Mouse (Mus musculus) CD8-positive naive resting alpha-beta T cell, adult 2 months (primary cell): ENCODE measurements at regions not wholly inside any gene's neighbourhood (a gene's known extent, or its start where the extent isn't known, plus 50 kb on each side); places are given as distances from the start of the nearest gene placed in this dataset.

Experiments used
- DNase-seq, 2 experiments: peaks; one replicate each; pipeline ENCODE4 v3.0.0; 2022; ENCODE audit warnings: low read depth in 2 of 2, low spot score in 2 of 2

DNA sequence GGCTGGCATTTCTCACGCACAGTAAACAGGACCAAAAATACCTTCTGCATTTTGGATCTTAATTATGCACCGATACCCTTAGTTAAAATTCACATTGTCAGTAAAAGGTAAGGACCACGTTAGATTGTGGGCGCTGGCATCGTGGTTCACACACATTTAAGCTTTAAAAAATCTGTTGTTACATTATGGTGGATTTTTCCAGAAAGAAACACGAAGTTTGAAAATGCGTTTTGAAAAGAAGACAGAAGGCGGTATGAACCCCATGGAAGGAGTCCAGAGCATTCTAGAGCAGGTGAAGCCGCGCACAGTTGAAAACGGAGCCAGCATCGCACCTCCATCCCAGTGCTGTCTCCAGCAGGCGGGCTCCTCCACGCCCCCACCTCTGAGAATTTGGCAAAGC lies 94.6 kb upstream of the Zfp64 start:
- no peak for DNase-seq

DNA sequence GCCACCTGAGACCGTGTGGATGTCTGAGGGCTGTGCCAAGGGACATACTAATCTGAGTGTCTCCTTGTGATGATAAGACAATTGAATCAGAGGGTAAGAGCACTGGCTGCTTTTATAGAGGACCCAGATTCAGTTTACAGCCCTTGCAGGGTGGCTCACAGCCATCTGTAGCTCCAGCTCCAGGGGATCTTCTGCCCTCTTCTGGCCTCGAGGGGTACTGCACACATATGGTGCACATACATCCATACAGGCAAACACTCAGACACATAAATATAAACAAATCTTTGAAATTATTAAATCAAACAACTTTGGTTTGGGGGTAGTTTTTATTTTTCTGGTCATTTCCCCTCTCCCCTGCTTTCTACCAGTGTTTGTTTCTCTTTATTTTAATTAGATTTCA lies 86.4 kb upstream of the Zfp64 start:
- DNase-seq, result no peak

DNA sequence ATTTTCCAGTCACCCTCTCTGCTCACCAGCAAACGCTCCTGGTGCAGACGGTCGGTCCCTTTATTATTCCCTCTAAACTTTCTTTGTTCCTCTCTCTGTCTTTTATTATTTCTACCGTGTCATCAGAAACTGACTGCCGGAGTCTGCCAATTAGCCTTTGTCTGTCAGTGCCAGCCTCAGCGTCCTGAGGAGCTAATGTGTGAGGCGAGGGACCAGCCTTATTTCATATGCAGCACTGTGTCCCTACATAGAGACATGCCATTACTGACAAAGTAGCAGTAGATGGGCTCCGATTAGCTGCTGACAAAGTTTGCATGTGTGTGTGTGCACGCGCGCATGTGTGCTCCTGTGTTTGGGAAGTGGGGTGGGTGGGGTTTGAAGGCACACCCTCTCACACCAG lies 82.6 kb upstream of the Zfp64 start:
- DNase-seq, result no peak

DNA sequence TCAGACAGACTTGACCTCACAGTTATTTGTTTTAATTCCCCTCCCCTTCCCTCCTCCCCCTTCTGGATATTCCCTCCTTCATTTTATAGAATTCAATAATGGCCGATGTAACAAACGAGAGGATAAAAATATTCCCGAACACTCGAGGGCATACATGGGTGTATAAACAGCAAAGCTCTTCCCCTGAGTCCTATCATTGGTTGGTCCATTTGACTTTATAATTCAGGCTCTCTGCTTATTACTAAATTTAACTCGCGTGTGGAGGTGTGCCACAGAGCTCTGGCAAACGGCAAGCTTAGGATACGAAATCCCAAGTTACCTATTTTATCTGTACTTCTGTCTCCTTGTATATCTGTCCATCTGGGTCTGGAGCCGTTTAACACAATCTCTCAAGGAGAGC lies 82.1 kb upstream of the Zfp64 start:
- no peak for DNase-seq

- no peak for DNase-seq
These were observed 79.9 kb upstream of the Zfp64 start for GRCm38 (mm10) chr2:169035315-169035714.

- no peak for DNase-seq
These were observed 78.6 kb upstream of the Zfp64 start for GRCm38 (mm10) chr2:169033997-169034396.

- DNase-seq, result no peak
These were observed 77.8 kb upstream of the Zfp64 start for GRCm38 (mm10) chr2:169033181-169033580.

DNA sequence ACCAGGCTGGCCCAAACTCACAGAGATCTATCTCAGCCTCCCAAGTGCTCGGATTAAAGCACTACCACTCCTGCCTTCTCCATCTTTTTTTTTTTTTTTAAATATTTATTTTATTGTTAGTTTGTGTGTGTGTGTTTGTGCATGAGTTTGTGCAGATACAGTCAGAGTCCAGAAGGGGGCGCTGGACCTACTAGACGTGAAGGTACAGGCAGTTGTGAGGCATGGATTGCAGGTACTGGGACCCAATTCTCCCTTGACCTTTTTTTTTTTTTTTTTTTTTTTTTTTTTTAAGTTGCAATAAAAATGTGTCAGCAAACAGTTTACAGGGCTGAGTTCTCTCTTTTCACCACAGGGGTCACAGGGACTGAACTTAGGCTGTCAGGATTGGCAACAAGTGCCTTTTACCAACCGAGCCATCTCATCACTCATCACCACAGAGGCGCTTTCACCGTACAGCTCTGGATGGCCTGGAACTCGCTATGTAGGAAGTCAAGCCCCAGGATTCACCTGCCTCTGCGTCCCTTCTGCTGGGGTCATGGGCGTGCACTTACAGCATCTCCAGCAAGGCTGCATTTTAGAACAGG lies 73.2 kb upstream of the Zfp64 start:
- no peak for DNase-seq

DNA sequence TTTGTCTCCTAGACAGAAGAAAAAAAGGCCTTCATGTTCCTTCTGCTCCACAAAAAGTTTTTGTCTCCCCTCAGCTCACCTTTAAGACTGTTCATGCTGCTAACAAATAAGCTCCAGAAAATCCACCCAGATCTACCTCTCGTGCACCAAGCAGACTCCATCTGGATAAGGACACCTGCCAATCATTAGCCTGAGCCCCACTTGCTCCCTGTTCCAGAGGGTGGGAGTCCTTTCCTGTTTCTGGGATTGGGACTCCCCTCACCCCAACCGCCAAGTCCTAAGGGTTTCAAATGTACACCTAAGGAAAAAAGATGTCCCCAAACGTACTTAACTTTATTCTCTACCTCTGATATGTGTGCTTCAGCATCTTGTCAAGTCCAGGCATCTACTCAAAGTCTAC lies 63.6 kb upstream of the Zfp64 start:
- no peak for DNase-seq

- no peak for DNase-seq
These were observed 54.9 kb upstream of the Zfp64 start for GRCm38 (mm10) chr2:169010271-169010670.

GRCm38 (mm10) chr2:169008756-169009155 lies 53.4 kb upstream of the Zfp64 start:
- DNase-seq, result no peak

- DNase-seq, result no peak
These were observed 52.9 kb upstream of the Zfp64 start for GRCm38 (mm10) chr2:169008333-169008732.

GRCm38 (mm10) chr2:169006549-169006948 lies 51.2 kb upstream of the Zfp64 start:
- DNase-seq, result no peak

- no peak for DNase-seq
These were observed 50.4 kb upstream of the Zfp64 start for GRCm38 (mm10) chr2:169005810-169006209.
